Mouse (Mus musculus) heart, adult 2 months (tissue): Measurements from ENCODE around the gene Lypd6b.

Experiments
- CTCF ChIP-seq: fragments of 200-600 bp; IDR thresholded peaks from 2 replicates; pipeline ENCODE4 v1.8.1; 2022; ENCODE audit warnings: antibody characterized with exemption, mild to moderate bottlenecking, moderate library complexity
- POLR2A ChIP-seq: fragments of 200-500 bp; IDR thresholded peaks from 2 replicates; pipeline ENCODE4 v1.6.1; 2011; ENCODE audit warnings: mild to moderate bottlenecking, low read depth, low read length, control low read depth; ENCODE audit not compliant: insufficient read depth

DNA sequence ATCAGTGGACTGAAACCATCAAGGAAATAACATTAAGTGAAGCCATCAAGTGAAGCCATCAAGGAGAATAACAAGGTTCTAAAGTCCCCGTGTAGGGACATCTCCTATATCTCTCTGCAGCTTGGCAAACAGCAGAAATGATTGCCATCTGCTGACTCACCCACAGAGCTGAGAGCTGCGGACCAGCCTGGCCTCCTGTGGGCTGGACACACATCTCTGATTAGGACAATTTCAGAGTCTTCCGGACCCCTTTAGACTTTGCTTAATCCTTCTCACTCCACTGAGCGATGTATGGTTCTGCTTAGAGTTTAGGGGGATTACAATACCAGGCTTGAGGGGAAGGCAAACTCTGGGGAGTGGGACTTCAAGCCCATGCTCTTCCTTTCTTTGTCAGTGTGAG lies 135.3 kb downstream of the Lypd6b start:
- TF ChIP-seq CTCF (no peak), POLR2A (no peak)
